Mouse (Mus musculus): ENCODE data around the gene Dusp5.

DNA sequence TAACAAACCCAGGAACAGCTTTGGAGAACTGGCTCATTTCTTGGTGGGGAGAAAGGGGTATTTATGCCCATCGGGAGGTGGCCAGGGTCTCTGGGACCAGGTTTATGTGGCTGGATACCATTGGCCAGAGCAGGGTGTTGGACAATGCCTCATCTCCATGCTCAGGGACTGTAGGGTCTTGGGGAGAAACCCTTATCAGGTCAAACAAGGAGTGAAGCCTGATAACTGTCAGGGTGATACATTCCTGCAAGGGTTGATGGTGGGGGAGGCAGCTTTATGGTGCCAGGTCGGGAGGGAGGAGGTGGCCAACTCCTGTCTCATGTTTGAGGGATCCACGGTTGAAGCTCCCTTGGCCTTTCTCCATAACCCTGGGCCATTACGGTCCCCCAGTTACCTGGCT is 42.1 kb downstream of the Dusp5 start:
- TF ChIP-seq CTCF (IDR thresholded peaks at IDR 0.05; ENCODE audit: low read depth) = no peak
- no peak for TF ChIP-seq EP300 (IDR thresholded peaks at IDR 0.05; ENCODE audit: low read depth)

All from heart, postnatal 0 days (tissue).